Mouse (Mus musculus) lung, postnatal 0 days (tissue): ENCODE measurements around the gene Saxo1.

ENCODE experiments used
- CTCF ChIP-seq: IDR thresholded peaks from 2 replicates; pipeline ENCODE4 v1.5.1; 2016; ENCODE audit warnings: antibody characterized with exemption, mild to moderate bottlenecking
- EP300 ChIP-seq: IDR thresholded peaks from 2 replicates; pipeline ENCODE4 v1.6.1; 2016; ENCODE audit warnings: antibody characterized with exemption, mild to moderate bottlenecking, control low read depth

DNA sequence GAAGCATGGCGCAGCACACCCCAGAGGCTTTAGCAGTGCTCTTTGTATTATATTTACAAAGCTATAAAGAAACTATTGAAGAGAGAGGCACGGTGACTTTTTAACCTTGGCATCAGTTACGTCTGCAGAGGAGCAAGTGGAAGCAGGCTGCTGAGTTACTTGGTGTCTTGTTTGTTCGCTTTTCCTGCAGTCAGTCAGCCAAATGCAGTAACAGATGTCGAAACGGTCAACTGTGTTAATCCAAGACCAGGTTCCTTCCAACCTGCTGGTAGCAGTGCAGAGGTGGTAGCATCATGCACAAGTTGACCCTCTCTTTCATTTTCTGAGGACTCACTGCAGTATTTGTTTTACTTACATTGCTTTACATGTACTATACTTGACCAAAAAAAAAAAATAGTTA is 135.5 kb downstream of the Saxo1 start:
- TF ChIP-seq CTCF, result no peak
- TF ChIP-seq EP300, result no peak
